Mouse (Mus musculus) small intestine, adult 2 months (tissue): ENCODE data around the gene Gm10198.

ENCODE experiments used
- CTCF ChIP-seq: fragments of 200-500 bp; IDR thresholded peaks from 2 replicates; pipeline ENCODE4 v1.5.1; 2012; ENCODE audit warnings: low read depth, mild to moderate bottlenecking, control low read depth, inconsistent platforms, low read length, moderate library complexity, mixed read lengths; ENCODE audit not compliant: insufficient replicate concordance, insufficient read length; ENCODE audit errors: extremely low read depth
- POLR2A ChIP-seq: fragments of 200-500 bp; IDR thresholded peaks from 2 replicates; pipeline ENCODE4 v1.6.1; 2012; ENCODE audit warnings: low read depth, mild to moderate bottlenecking, control low read depth, inconsistent platforms, low read length, moderate library complexity

DNA sequence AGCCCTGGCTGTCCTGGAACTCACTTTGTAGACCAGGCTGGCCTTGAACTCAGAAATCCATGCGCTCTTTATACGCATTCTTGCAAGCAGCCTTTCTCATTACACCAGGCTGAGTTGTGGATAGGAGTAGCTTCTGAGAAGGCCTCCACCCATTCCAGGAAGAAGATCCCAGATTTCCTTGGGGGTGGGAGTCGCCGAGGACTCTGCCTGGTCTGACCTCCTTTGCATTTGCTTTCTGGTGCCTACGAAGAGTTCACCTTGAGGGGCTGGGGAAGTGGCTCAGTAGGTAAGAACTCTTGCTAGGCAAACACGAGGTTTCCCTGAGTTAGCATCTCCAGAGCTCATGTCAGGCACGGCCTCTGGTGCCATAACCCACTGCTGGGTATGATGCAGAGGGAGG lies 39.4 kb upstream of the Gm10198 start:
- no peak for TF ChIP-seq POLR2A
- TF ChIP-seq CTCF = no peak
